Mouse (Mus musculus) adrenal gland, postnatal 25 days (tissue): ENCODE measurements at regions not wholly inside any gene's neighbourhood (a gene's known extent, or its start where the extent isn't known, plus 50 kb on each side); places are given as distances from the start of the nearest gene placed in this dataset.

ENCODE experiments used
- DNase-seq: peaks from one replicate; pipeline ENCODE4 v3.0.0; 2021; ENCODE audit warnings: mixed read lengths

GRCm38 (mm10) chr13:48192476-48192875 lies 68.6 kb upstream of the Id4 start:
- no peak for DNase-seq

- DNase-seq = peak; percentile 26
Measured at GRCm38 (mm10) chr13:48193942-48194341, 67.1 kb upstream of the Id4 start.

GRCm38 (mm10) chr13:48207824-48208223 lies 53.2 kb upstream of the Id4 start:
- DNase-seq = no peak
